Mouse (Mus musculus) B cell, adult 62 days (primary cell): ENCODE measurements around the gene Rsph6a. TPM values are rescaled to one million over a fixed set of nuclear protein-coding genes. Genes with fewer than 3 reads are reported as not detected.

Experiments used
- total RNA-seq: library from RNA; stranded (reverse); gene quantifications from 4 replicates; pipeline ENCODE4 v1.2.4, GENCODE M21; 2023

The Rsph6a gene
- total RNA-seq, result 0.39 TPM in 1 of 4 replicates, not detected in the others

GRCm38 (mm10) chr7:19054047-19054776 is at the start of gene Rsph6a:
Gene Rsph6a, plus strand, starts transcription at chr7:19054690.

GRCm38 (mm10) chr7:19023357-19023814 is 31.1 kb upstream of the Rsph6a start, which contains the start of gene Foxa3:
Gene Foxa3, minus strand, starts transcription at chr7:19023538.

GRCm38 (mm10) chr7:19024096-19024506 is 30.4 kb upstream of the Rsph6a start, which contains the start of gene Sympk:
Gene Sympk, plus strand, starts transcription at chr7:19024377.

GRCm38 (mm10) chr7:19075723-19076585 is 21.5 kb downstream of the Rsph6a start, which contains the start of gene Dmwd:
Gene Dmwd, plus strand, starts transcription at chr7:19076227.

DNA sequence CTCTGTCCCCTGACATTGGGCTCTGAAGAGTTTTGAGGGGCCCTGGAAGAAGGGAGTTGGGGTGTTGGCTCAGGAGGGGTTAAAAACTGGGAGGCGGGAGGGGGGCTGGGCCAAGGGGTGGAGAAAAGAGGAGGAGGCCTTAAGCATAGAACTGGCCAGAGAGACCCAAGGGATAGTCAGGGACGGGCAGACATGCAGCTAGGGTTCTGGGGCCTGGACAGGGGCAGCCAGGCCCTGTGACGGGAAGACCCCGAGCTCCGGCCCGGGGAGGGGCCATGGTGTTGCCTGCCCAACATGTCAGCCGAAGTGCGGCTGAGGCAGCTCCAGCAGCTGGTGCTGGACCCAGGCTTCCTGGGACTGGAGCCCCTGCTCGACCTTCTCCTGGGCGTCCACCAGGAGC is 29.2 kb downstream of the Rsph6a start, which contains the start of gene Dmpk:
Gene Dmpk (plus strand): TSS at position 149 of the 400 bp plus-strand sequence.

GRCm38 (mm10) chr7:19094471-19094825 is 40.0 kb downstream of the Rsph6a start, which contains the start of gene Six5:
Gene Six5, plus strand, starts transcription at chr7:19094594.

DNA sequence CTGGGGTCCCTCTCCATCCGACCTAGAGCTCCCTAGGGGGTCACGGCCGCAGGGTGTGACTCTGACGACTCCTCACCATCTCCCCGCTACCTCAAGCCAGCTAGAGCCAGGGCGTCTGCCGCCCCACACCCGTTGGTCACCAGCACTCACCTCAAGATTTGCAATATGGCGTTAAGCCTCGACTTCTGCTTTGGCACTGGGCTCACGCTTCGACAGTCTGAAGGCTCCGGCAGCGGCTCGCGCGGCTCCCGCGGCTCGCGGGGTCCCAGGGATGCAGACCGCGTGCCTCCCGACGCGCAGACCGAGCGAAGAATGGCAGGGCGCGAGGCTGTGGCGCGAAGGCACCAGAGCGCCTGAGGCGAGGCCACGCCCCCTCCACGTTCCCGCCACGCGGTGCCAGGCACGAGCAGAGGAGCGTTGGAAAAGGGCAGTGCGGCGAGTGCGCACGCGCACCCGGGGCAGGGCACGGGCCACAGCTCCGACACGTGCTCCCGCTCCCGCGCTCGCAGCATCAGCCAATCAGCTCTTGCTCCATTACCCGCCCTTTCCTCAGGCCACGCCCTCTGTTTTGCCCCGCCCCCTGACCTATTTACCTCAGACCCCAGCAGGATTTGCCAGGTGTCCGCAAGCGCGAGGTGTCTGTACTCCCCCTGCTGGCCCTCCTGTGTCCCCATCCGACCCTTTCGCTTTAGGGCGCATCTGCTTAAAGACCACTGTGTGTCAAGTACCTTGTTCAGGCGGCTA is 63.7 kb downstream of the Rsph6a start, which contains the start of gene Gm4969:
Gene Gm4969 (minus strand): TSS at position 341 of the 744 bp plus-strand sequence.

GRCm38 (mm10) chr7:19119631-19120429 is 65.3 kb downstream of the Rsph6a start, which contains the start of gene Fbxo46:
Gene Fbxo46, plus strand, starts transcription at chr7:19119859.

Other genes with a start within 250 kb of the Rsph6a start
- gene Psg17, start 233.1 kb upstream of the Rsph6a start, total RNA-seq, result not detected in 4 replicates
- gene Mill2, start 214.7 kb upstream of the Rsph6a start, total RNA-seq, result not detected in 4 replicates
- gene Pglyrp1, start 183.4 kb upstream of the Rsph6a start, total RNA-seq, result 16.9 to 20.3 TPM (median 17.7 TPM) in 4 replicates
- 16.0 to 24.2 TPM (median 21.6 TPM) in 4 replicates for gene Ccdc61, start 144.3 kb upstream of the Rsph6a start, total RNA-seq
- gene Nova2, start 128.8 kb upstream of the Rsph6a start, total RNA-seq, result not detected in 4 replicates
- not detected in 4 replicates for gene Nanos2, start 67.3 kb upstream of the Rsph6a start, total RNA-seq
- 1.2 to 2.3 TPM (median 1.8 TPM) in 4 replicates for gene Mypop, start 63.4 kb upstream of the Rsph6a start, total RNA-seq
- 26.8 to 30.9 TPM (median 29.4 TPM) in 4 replicates for gene Irf2bp1, start 50.6 kb upstream of the Rsph6a start, total RNA-seq
- gene Foxa3, start 31.2 kb upstream of the Rsph6a start, total RNA-seq, result not detected in 4 replicates
- gene Sympk, start 30.3 kb upstream of the Rsph6a start, total RNA-seq, result 91.9 to 110 TPM (median 103 TPM) in 4 replicates
- 17.3 to 21.6 TPM (median 19.2 TPM) in 4 replicates for gene Dmwd, start 21.5 kb downstream of the Rsph6a start, total RNA-seq
- gene Dmpk, start 29.2 kb downstream of the Rsph6a start, total RNA-seq, result 12.4 to 18.4 TPM (median 13.1 TPM) in 4 replicates
- gene Six5, start 39.9 kb downstream of the Rsph6a start, total RNA-seq, result 0.24 to 0.69 TPM (median 0.42 TPM) in 4 replicates
- not detected in 4 replicates for gene Gm4969, start 63.7 kb downstream of the Rsph6a start, total RNA-seq
- gene Fbxo46, start 65.2 kb downstream of the Rsph6a start, total RNA-seq, result 20.6 to 21.9 TPM (median 21.4 TPM) in 4 replicates
- 9.9 to 12.7 TPM (median 10.7 TPM) in 4 replicates for gene Qpctl, start 94.6 kb downstream of the Rsph6a start, total RNA-seq
- 86.8 to 98.6 TPM (median 92.5 TPM) in 4 replicates for gene Snrpd2, start 95.0 kb downstream of the Rsph6a start, total RNA-seq
- gene Gipr, start 111.4 kb downstream of the Rsph6a start, total RNA-seq, result not detected in 4 replicates
- gene Eml2, start 121.7 kb downstream of the Rsph6a start, total RNA-seq, result 19.1 to 28.1 TPM (median 21.6 TPM) in 4 replicates
- not detected in 4 replicates for gene Gpr4, start 157.8 kb downstream of the Rsph6a start, total RNA-seq
- 52.4 to 62.7 TPM (median 54.4 TPM) in 4 replicates for gene Opa3, start 173.6 kb downstream of the Rsph6a start, total RNA-seq
- gene Vasp, start 217.1 kb downstream of the Rsph6a start, total RNA-seq, result 346 to 371 TPM (median 369 TPM) in 4 replicates
- not detected in 4 replicates for gene Ppm1n, start 225.4 kb downstream of the Rsph6a start, total RNA-seq
- gene Rtn2, start 227.9 kb downstream of the Rsph6a start, total RNA-seq, result 0.15 to 0.27 TPM in 2 of 4 replicates, not detected in the others